Mouse (Mus musculus): ENCODE results near the gene Nhlrc2. TPM values are rescaled to one million over a fixed set of nuclear protein-coding genes. Genes with fewer than 3 reads are reported as not detected.
"Not testable (repeated sequence)": the region's sequence is repeated elsewhere in the genome, so short reads cannot be mapped to it uniquely, and the experiment has no call there.

The Nhlrc2 gene
- 14.2 and 14.4 TPM in 2 replicates for polyA plus RNA-seq (2015; fragmentation: Nextera tagmentation; extraction: Ambion mirVana)

- no peaks in the 10 kb centered on the region for H3K9me3 ChIP-seq
- peaks cover 21% of the 10 kb centered on the region for H3K4me1 ChIP-seq
- H3K9ac ChIP-seq: peak within 1 kb of the TSS; percentile 95
- peak within 1 kb of the TSS; percentile 70 for H3K4me2 ChIP-seq (replicated peaks)
- H3K27me3 ChIP-seq: no peaks in the 10 kb centered on the region
- under 1% methylated on average over 69 of the region's 69 CpGs for WGBS
- H3K4me3 ChIP-seq: peak within 1 kb of the TSS; percentile 80
- H3K27ac ChIP-seq: peak within 1 kb of the TSS; percentile 97
- peaks cover 33% of the 10 kb centered on the region for H3K36me3 ChIP-seq
- peak; percentile 84 for ATAC-seq (ENCODE audit: low FRiP score, low read depth)
These were observed at the start of gene Nhlrc2 for GRCm38 (mm10) chr19:56548230-56549032. Nhlrc2 (plus strand) TSS chr19:56548261.

- H3K27me3 ChIP-seq; ATAC-seq (ENCODE audit: low FRiP score, low read depth); H3K4me3 ChIP-seq; H3K4me2 ChIP-seq (replicated peaks); H3K9me3 ChIP-seq; H3K27ac ChIP-seq; H3K36me3 ChIP-seq; H3K9ac ChIP-seq; H3K4me1 ChIP-seq: not testable (repeated sequence)
- WGBS: no CpG with 5 or more reads among the region's 5 CpGs
These were observed 45.0 kb upstream of the Nhlrc2 start for GRCm38 (mm10) chr19:56503069-56503468.

- not testable (repeated sequence) for H3K27me3 ChIP-seq
These were observed 44.5 kb upstream of the Nhlrc2 start for GRCm38 (mm10) chr19:56503525-56503924.

GRCm38 (mm10) chr19:56511207-56511606 lies 36.9 kb upstream of the Nhlrc2 start:
- ATAC-seq (ENCODE audit: low FRiP score, low read depth): not testable (repeated sequence)

More at GRCm38 (mm10) chr19:56503525-56503924, 44.5 kb upstream of the Nhlrc2 start:
- H3K9ac ChIP-seq; H3K4me2 ChIP-seq (replicated peaks); H3K36me3 ChIP-seq; H3K4me1 ChIP-seq; ATAC-seq (ENCODE audit: low FRiP score, low read depth); H3K27ac ChIP-seq; H3K9me3 ChIP-seq; H3K4me3 ChIP-seq: not testable (repeated sequence)
- WGBS: no CpG with 5 or more reads among the region's 5 CpGs

GRCm38 (mm10) chr19:56513527-56513926 lies 34.5 kb upstream of the Nhlrc2 start:
- H3K9ac ChIP-seq; H3K4me1 ChIP-seq; H3K27me3 ChIP-seq; ATAC-seq (ENCODE audit: low FRiP score, low read depth); H3K4me2 ChIP-seq (replicated peaks); H3K36me3 ChIP-seq; H3K4me3 ChIP-seq; H3K9me3 ChIP-seq; H3K27ac ChIP-seq: not testable (repeated sequence)
- no CpG with 5 or more reads among the region's 2 CpGs for WGBS

More at GRCm38 (mm10) chr19:56511207-56511606, 36.9 kb upstream of the Nhlrc2 start:
- H3K27ac ChIP-seq; H3K9ac ChIP-seq; H3K36me3 ChIP-seq; H3K4me3 ChIP-seq; H3K4me1 ChIP-seq; H3K27me3 ChIP-seq; H3K9me3 ChIP-seq; H3K4me2 ChIP-seq (replicated peaks): not testable (repeated sequence)
- WGBS: no CpG with 5 or more reads among the region's 4 CpGs

GRCm38 (mm10) chr19:56519408-56519807 lies 28.7 kb upstream of the Nhlrc2 start:
- not testable (repeated sequence) for ATAC-seq (ENCODE audit: low FRiP score, low read depth); H3K4me1 ChIP-seq; H3K4me3 ChIP-seq; H3K27me3 ChIP-seq; H3K36me3 ChIP-seq; H3K4me2 ChIP-seq (replicated peaks); H3K27ac ChIP-seq; H3K9me3 ChIP-seq; H3K9ac ChIP-seq
- WGBS: no CpG with 5 or more reads among the region's 7 CpGs

- H3K4me3 ChIP-seq; H3K9me3 ChIP-seq; ATAC-seq (ENCODE audit: low FRiP score, low read depth); H3K4me1 ChIP-seq; H3K9ac ChIP-seq; H3K4me2 ChIP-seq (replicated peaks); H3K27me3 ChIP-seq; H3K27ac ChIP-seq: not testable (repeated sequence)
- WGBS: no CpG with 5 or more reads among the region's 11 CpGs
- H3K36me3 ChIP-seq: peaks cover 17% of the 10 kb centered on the region
These were observed 17.5 kb upstream of the Nhlrc2 start for GRCm38 (mm10) chr19:56530529-56530928.

GRCm38 (mm10) chr19:56531251-56531650 lies 16.8 kb upstream of the Nhlrc2 start:
- no peak overlapping the region for H3K9ac ChIP-seq
- H3K4me1 ChIP-seq: no peaks in the 10 kb centered on the region
- WGBS: 88% methylated on average over 12 of the region's 12 CpGs
- no peaks in the 10 kb centered on the region for H3K9me3 ChIP-seq
- no peak overlapping the region for H3K27ac ChIP-seq
- no peak overlapping the region for H3K4me3 ChIP-seq
- no peaks in the 10 kb centered on the region for H3K27me3 ChIP-seq
- H3K4me2 ChIP-seq (replicated peaks): no peak overlapping the region
- H3K36me3 ChIP-seq: peaks cover 24% of the 10 kb centered on the region
- no peak for ATAC-seq (ENCODE audit: low FRiP score, low read depth)

- Histone ChIP-seq H3K9me3 (no peaks in the 10 kb centered on the region), H3K9ac (no peak overlapping the region), H3K27ac (no peak overlapping the region), H3K4me3 (no peak overlapping the region), H3K27me3 (no peaks in the 10 kb centered on the region), H3K36me3 (peaks cover 33% of the 10 kb centered on the region), H3K4me2 (replicated peaks) (no peak overlapping the region), H3K4me1 (no peaks in the 10 kb centered on the region)
- no peak for ATAC-seq (ENCODE audit: low FRiP score, low read depth)
- 87% methylated on average over 14 of the region's 14 CpGs for WGBS
These were observed 14.6 kb upstream of the Nhlrc2 start for GRCm38 (mm10) chr19:56533291-56534071.

- Histone ChIP-seq H3K27ac (no peak overlapping the region), H3K27me3 (no peaks in the 10 kb centered on the region), H3K9ac (no peak overlapping the region), H3K4me3 (no peak overlapping the region), H3K4me1 (no peaks in the 10 kb centered on the region), H3K4me2 (replicated peaks) (no peak overlapping the region), H3K36me3 (peaks cover 37% of the 10 kb centered on the region), H3K9me3 (no peaks in the 10 kb centered on the region)
- no peak for ATAC-seq (ENCODE audit: low FRiP score, low read depth)
- WGBS: 81% methylated on average over 3 of the region's 3 CpGs
These were observed 13.7 kb upstream of the Nhlrc2 start for GRCm38 (mm10) chr19:56534337-56534736.

- H3K27ac ChIP-seq: no peak overlapping the region
- H3K27me3 ChIP-seq: no peaks in the 10 kb centered on the region
- no peaks in the 10 kb centered on the region for H3K9me3 ChIP-seq
- ATAC-seq (ENCODE audit: low FRiP score, low read depth): no peak
- no peak overlapping the region for H3K4me3 ChIP-seq
- WGBS: 85% methylated on average over 9 of the region's 9 CpGs
- H3K4me2 ChIP-seq (replicated peaks): no peak overlapping the region
- H3K4me1 ChIP-seq: no peaks in the 10 kb centered on the region
- no peak overlapping the region for H3K9ac ChIP-seq
- peaks cover 39% of the 10 kb centered on the region for H3K36me3 ChIP-seq
These were observed 13.0 kb upstream of the Nhlrc2 start for GRCm38 (mm10) chr19:56535064-56535463.

GRCm38 (mm10) chr19:56535765-56536164 lies 12.3 kb upstream of the Nhlrc2 start:
- Histone ChIP-seq H3K27me3 (no peaks in the 10 kb centered on the region), H3K36me3 (peaks cover 44% of the 10 kb centered on the region), H3K4me3 (no peak overlapping the region), H3K4me2 (replicated peaks) (no peak overlapping the region), H3K4me1 (no peaks in the 10 kb centered on the region), H3K27ac (no peak overlapping the region), H3K9ac (no peak overlapping the region), H3K9me3 (no peaks in the 10 kb centered on the region)
- WGBS: 90% methylated on average over 9 of the region's 9 CpGs
- ATAC-seq (ENCODE audit: low FRiP score, low read depth): no peak
